Mouse (Mus musculus): Measurements from ENCODE around the gene Ltb.
"Not testable (repeated sequence)": the region's sequence is repeated elsewhere in the genome, so short reads cannot be mapped to it uniquely, and the experiment has no call there.

Gene Ltb

GRCm38 (mm10) chr17:35232043-35232442, 37.8 kb downstream of the Ltb start:
- peak; percentile 90 for DNase-seq

DNA sequence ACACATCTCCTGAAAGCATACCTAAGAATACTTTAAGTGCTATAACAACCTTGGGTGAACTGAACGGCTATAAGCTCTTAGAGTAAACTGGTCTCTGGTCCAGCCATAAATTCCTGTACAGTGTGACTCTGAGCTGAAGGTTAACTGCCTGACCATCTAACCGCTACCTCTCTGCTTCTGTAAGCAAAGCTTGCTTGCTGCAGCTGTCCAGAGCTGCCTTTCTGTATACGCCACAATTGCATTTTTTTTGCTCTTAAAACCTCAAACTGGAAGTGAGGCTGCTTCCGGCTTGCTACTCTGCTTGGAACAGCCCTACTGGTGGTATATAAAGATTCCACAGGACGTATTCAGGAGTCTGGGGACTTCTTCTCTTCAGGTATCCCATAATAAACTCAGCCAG, 38.4 kb downstream of the Ltb start:
- no peak for DNase-seq

DNA sequence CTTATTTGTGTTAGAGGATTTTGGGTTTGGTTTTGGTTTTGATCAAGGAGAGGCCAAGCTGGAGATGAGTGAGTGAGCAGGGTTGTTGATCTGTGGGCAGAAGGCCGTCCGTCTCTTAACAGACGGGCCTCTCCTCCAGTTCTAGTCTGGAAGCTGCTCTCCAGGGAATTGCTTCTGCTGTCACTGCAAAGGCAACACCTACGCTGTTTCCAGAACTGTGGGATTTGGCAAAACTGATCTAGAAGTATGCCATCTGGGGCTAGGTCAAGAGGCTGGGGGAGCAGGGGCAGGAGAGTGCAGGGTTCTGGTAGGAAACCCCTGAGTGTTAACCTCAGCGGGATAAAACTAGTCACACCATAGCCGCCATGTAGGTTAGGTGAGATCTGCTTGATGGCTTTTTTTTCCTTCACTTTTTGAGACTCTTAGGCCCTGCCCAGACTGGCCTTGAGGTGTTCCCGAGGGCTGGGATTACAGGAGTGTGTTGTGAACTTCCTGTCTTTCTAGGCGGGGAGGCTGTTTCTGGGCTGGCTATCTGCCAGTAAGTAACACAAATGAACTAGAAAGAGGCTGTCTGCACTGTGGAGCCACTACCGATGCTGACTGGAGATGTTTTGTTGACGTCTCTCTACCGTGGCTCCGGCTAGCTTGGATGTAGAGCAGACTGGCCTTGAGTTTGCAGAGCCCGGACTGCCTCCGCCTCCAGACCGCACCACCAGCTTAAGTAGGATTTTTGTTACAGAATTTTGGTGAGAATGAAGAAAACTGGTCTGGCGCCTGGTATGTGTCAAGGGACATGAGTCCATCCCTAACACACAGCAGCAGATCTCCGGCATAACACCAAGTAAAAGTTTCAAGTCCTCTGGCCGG, 39.1 kb downstream of the Ltb start, which contains the start of gene Atp6v1g2:
Gene Atp6v1g2, plus strand, starts transcription at position 547 of the 867 bp plus-strand sequence.
- no peak for DNase-seq

- not testable (repeated sequence) for DNase-seq
Measured at GRCm38 (mm10) chr17:35234090-35234489, 39.9 kb downstream of the Ltb start.

- DNase-seq = peak; percentile 71
Measured at GRCm38 (mm10) chr17:35234903-35235302, 40.7 kb downstream of the Ltb start.

DNA sequence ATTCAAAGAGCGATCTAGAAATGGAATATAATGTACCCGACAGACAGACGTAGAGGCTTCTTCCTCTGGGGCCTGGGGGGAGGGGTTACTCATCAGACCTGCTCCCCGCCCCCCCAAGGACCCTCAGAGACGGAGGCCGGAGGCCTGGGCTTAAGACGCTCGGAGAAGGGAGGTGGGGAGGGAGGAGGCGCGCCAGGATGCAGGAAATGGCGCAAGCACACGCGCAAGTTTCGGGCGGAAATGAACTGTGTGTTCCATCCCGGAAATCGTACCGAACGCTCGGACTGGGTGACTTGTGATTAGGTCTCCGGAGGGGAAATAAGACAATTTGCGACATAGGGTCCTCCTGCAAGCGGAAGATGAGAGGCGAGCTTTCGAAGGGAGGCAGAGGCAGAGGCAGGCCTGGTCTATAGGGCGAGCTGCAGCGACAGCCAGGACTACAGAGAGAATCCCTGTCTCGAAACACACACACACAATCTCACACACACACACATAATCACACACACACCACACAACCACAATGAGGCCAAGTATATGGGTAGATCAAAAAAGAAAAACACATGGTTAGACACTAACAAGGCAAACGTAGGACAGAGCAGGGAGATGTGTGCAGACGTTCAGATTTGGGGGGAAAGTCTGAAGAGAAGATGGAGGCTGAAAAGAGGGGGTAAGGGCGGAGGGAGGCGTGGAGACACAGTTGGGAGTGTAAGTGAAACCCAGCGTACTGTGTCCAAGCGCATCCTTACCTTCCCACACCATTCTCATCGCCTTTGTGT, 41.6 kb downstream of the Ltb start, which contains the start of gene Nfkbil1:
Gene Nfkbil1, minus strand, starts transcription at position 179 of the 776 bp plus-strand sequence.
- peak; percentile 98 for DNase-seq

GRCm38 (mm10) chr17:35236390-35236746, 42.1 kb downstream of the Ltb start:
- peak; percentile 90 for DNase-seq

GRCm38 (mm10) chr17:35236996-35237395, 42.8 kb downstream of the Ltb start:
- no peak for DNase-seq

- no peak for DNase-seq
Measured at GRCm38 (mm10) chr17:35237504-35237903, 43.3 kb downstream of the Ltb start.

DNA sequence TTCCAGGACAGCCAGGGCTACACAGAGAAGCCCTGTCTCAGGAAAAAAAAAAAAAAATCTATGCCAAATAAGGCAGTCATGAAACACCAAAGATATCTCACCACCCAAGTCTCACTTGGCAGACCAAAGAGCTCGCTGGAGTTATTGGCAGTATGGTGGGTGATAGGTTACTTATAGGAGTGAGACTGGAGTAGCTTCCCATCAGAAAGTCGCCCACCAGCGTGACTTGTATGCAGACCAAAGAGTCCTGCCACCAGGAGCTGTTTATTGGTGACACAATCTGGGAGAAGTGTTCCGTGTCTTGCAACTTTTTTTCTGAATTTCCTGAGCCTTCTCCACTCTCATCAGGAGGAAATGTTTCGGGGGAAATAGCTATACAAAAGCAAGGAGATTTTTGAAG, 45.5 kb downstream of the Ltb start:
- no peak for DNase-seq

DNA sequence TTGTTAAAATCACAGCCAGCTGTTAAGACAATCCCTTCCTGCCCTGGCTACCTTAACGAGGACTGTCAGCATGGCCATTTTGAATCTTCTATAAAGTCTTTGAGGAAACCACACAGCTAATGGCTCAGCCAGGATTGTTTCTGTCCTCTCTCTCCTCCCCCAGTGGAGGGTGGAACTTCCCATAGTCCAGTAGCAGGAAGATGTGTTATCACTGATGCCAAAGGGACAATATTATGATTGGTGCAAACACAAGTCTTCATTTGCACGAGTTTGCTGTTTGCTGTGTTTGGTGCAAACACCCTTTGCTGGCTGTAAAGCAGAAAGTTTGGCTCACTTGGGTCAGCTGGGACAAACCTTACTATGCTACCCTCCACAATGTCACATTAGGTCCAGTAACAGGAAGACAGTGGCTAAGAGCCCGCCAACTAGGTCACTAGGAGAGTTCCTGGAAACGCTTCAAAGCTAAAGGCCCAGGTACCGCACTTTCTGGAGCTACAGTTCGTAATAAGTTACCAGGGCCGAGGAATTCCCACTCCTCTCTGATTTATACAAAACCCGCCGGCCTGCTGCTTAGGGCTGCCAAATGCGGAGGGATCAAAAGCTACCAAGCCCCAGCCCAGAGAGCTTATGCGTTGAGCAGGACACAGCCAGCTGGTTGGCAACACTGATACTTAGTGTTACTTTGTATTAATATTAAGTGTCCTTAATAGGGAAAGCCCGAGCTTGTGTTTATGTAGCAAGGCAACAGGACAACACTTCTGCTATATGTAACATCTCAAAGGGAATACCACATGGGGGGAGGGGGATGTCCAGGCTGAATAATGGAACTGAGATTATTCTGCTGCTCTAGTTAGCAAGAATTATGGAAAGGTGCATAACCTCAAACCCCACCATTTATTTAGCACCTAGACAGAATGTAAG, 46.4 kb downstream of the Ltb start:
- no peak for DNase-seq

GRCm38 (mm10) chr17:35241305-35242014, 47.2 kb downstream of the Ltb start, which contains the start of gene Ddx39b:
TSS of gene Ddx39b (plus strand) at chr17:35241746.
- peak; percentile 97 for DNase-seq

GRCm38 (mm10) chr17:35242015-35242941, 48.0 kb downstream of the Ltb start:
- peak; percentile 79 for DNase-seq

DNA sequence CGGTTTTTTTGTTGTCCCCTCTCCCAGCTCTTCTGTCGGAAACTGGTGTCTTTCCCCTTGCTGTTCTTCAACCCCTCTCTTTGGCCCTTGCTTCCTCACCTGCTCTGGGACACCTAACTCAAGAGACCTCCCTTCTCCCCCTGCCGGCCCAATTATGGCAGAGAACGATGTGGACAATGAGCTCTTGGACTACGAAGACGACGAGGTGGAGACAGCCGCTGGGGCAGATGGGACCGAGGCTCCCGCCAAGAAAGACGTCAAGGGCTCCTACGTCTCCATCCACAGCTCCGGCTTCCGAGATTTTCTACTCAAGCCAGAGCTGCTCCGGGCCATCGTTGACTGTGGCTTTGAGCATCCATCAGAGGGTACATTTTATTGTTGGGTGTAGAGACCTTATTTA, 48.8 kb downstream of the Ltb start:
- peak; percentile 55 for DNase-seq

GRCm38 (mm10) chr17:35244999-35245398, 50.8 kb downstream of the Ltb start:
- DNase-seq = no peak

All from embryo, embryonic 11 days (tissue).